18 mouse cellular contexts compared by ENCODE assay signal in genomic region chr9:113803751-113804150, GRCm38 (mm10).
"Had no signal": no experiment of that assay in that cellular context is flagged by ENCODE, and none has a peak within 500 bp of the region (broad histone marks: within the 10 kb centered on the region; RNA-seq: fewer than 3 reads in every experiment).

No protein-coding gene starts in this region.

- DNase-seq: kidney, adult 8-10 months; kidney, postnatal 25 days; layer of hippocampus, adult 9-11 months; liver; lung, adult 18-20 months; lung, postnatal 10 days; lung, postnatal 36 days; midbrain, embryonic 14.5 days; thymus, postnatal 36 days had no signal

- H3K27me3 ChIP-seq: limb, embryonic 13.5 days; liver, embryonic 12.5 days; liver, embryonic 15.5 days; lung, embryonic 15.5 days; megakaryocyte, embryonic 14.5 days had no signal

- H3K4me1 ChIP-seq: limb, embryonic 10.5 days; limb, embryonic 13.5 days; lung, embryonic 15.5 days had no signal

- H3K4me2 ChIP-seq: limb, embryonic 13.5 days; liver, embryonic 12.5 days; liver, embryonic 15.5 days; lung, embryonic 15.5 days had no signal

- H3K9me3 ChIP-seq: limb, embryonic 10.5 days; limb, embryonic 13.5 days; liver, embryonic 12.5 days; liver, embryonic 15.5 days; lung, embryonic 15.5 days; megakaryocyte, embryonic 14.5 days; midbrain, embryonic 10.5 days had no signal

- H3K9ac ChIP-seq: limb, embryonic 13.5 days; liver, embryonic 12.5 days; liver, embryonic 15.5 days; lung, embryonic 15.5 days had no signal

- H3K4me3 ChIP-seq: layer of hippocampus, adult 2 months; limb, embryonic 10.5 days; limb, embryonic 13.5 days; liver, embryonic 12.5 days; liver, embryonic 15.5 days; lung, embryonic 15.5 days; megakaryocyte, embryonic 14.5 days; midbrain, embryonic 10.5 days had no signal

- H3K27ac ChIP-seq: kidney, postnatal 0 days; layer of hippocampus, adult 2 months; limb, embryonic 10.5 days; limb, embryonic 13.5 days; liver, embryonic 12.5 days; liver, embryonic 15.5 days; lung, embryonic 15.5 days had no signal

- H3K36me3 ChIP-seq: limb, embryonic 13.5 days; liver, embryonic 12.5 days; liver, embryonic 15.5 days; lung, embryonic 15.5 days had no signal
